Mouse (Mus musculus) spleen, postnatal 14 days (tissue): Measurements from ENCODE around the gene Optn.
"Not testable (repeated sequence)": the region's sequence is repeated elsewhere in the genome, so short reads cannot be mapped to it uniquely, and the experiment has no call there.

Source experiments
- DNase-seq, 2 experiments: peaks; one replicate each; pipeline ENCODE4 v3.0.0; 2021 to 2022; ENCODE audit warnings: low spot score in 2 of 2

Gene Optn

GRCm38 (mm10) chr2:5063299-5064205 lies at the start of gene Optn:
TSS of gene Optn (minus strand) at chr2:5064051.
- peak; percentile 86 to 88 for DNase-seq

- no peak for DNase-seq
Observed at GRCm38 (mm10) chr2:5112785-5113291, 49.0 kb upstream of the Optn start.

GRCm38 (mm10) chr2:5102891-5103290 lies 39.0 kb upstream of the Optn start:
- DNase-seq: no peak

GRCm38 (mm10) chr2:5101743-5102245 lies 37.9 kb upstream of the Optn start:
- no peak for DNase-seq

- DNase-seq: no peak
Observed at GRCm38 (mm10) chr2:5099176-5099575, 35.3 kb upstream of the Optn start.

GRCm38 (mm10) chr2:5097786-5098445 lies 34.1 kb upstream of the Optn start:
- no peak for DNase-seq

- DNase-seq: no peak
Observed at GRCm38 (mm10) chr2:5095316-5095715, 31.5 kb upstream of the Optn start.

- no peak for DNase-seq
Observed at GRCm38 (mm10) chr2:5094876-5095275, 31.0 kb upstream of the Optn start.

GRCm38 (mm10) chr2:5090385-5090784 lies 26.5 kb upstream of the Optn start:
- DNase-seq: not testable (repeated sequence)

GRCm38 (mm10) chr2:5087667-5088066 lies 23.8 kb upstream of the Optn start:
- no peak for DNase-seq

- DNase-seq: no peak
Observed at GRCm38 (mm10) chr2:5083739-5084138, 19.9 kb upstream of the Optn start.

- DNase-seq: no peak
Observed at GRCm38 (mm10) chr2:5080053-5080787, 16.4 kb upstream of the Optn start.

GRCm38 (mm10) chr2:5077937-5078336 lies 14.1 kb upstream of the Optn start:
- no peak for DNase-seq

- no peak for DNase-seq
Observed at GRCm38 (mm10) chr2:5077490-5077889, 13.6 kb upstream of the Optn start.

GRCm38 (mm10) chr2:5075856-5076255 lies 12.0 kb upstream of the Optn start:
- no peak for DNase-seq

- DNase-seq: no peak
Observed at GRCm38 (mm10) chr2:5075432-5075831, 11.6 kb upstream of the Optn start.

- DNase-seq: no peak
Observed at GRCm38 (mm10) chr2:5073785-5074184, 9.9 kb upstream of the Optn start.

- DNase-seq: no peak
Observed at GRCm38 (mm10) chr2:5067951-5068350, 4.1 kb upstream of the Optn start.

- DNase-seq: not testable (repeated sequence)
Observed at GRCm38 (mm10) chr2:5067254-5067653, 3.4 kb upstream of the Optn start.

GRCm38 (mm10) chr2:5064247-5064646 lies 396 bp upstream of the Optn start:
- DNase-seq: no peak

GRCm38 (mm10) chr2:5062496-5063298 lies 1.2 kb downstream of the Optn start:
- no peak for DNase-seq
